Mouse (Mus musculus): ENCODE results near the gene AC153137.1. TPM values are rescaled to one million over a fixed set of nuclear protein-coding genes. Genes with fewer than 3 reads are reported as not detected.

The AC153137.1 gene
- polyA plus RNA-seq, 1 experiment from 2014 or later = not detected

- no peaks in the 10 kb centered on the region for H3K27me3 ChIP-seq (replicated peaks; ENCODE audit: control insufficient read depth, insufficient read depth, low read length)
- H3K36me3 ChIP-seq (ENCODE audit: control insufficient read depth, insufficient read depth, low read length) = no peaks in the 10 kb centered on the region
- no peak overlapping the region for H3K27ac ChIP-seq (ENCODE audit: low read depth)
- no peaks in the 10 kb centered on the region for H3K9me3 ChIP-seq (ENCODE audit: control insufficient read depth, low read length)
- no peak overlapping the region for H3K4me3 ChIP-seq (ENCODE audit: low read depth, low read length)
- ATAC-seq (replicated peaks; ENCODE audit: low FRiP score, low TSS enrichment, low read depth) (no peak), DNase-seq (ENCODE audit: low spot score) (no peak)
- no peaks in the 10 kb centered on the region for H3K4me1 ChIP-seq (replicated peaks; ENCODE audit: control insufficient read depth, insufficient read depth, low read length)
- H3K4me2 ChIP-seq (ENCODE audit: low read length) = no peak overlapping the region
- 81% methylated on average over 2 of the region's 2 CpGs for WGBS
- no peak overlapping the region for H3K9ac ChIP-seq (ENCODE audit: low read length)
Measured at GRCm38 (mm10) chr1:30930823-30931222, 46.9 kb downstream of the AC153137.1 start.

DNA sequence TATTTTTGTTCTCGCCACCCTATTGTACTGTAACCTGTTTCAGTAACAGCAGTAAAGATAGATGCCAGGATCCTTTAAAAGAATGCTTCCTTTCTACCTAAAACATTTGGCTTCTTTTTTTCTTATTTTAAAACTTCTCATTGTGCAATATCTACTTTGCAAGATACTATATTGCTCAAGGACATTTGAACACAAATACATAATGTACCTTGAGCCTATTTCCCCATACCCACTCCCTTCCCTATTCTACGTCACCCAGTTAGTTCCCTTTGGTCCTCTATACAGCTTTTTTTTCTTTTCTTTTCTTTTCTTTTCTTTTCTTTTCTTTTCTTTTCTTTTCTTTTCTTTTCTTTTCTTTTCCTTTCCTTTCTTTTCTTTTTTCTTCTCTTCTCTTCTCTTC, 47.6 kb downstream of the AC153137.1 start:
- Histone ChIP-seq H3K27ac (ENCODE audit: low read depth) (no peak overlapping the region), H3K9me3 (ENCODE audit: control insufficient read depth, low read length) (no peaks in the 10 kb centered on the region), H3K27me3 (replicated peaks; ENCODE audit: control insufficient read depth, insufficient read depth, low read length) (no peaks in the 10 kb centered on the region), H3K4me2 (ENCODE audit: low read length) (no peak overlapping the region), H3K9ac (ENCODE audit: low read length) (no peak overlapping the region), H3K36me3 (ENCODE audit: control insufficient read depth, insufficient read depth, low read length) (no peaks in the 10 kb centered on the region), H3K4me1 (replicated peaks; ENCODE audit: control insufficient read depth, insufficient read depth, low read length) (no peaks in the 10 kb centered on the region), H3K4me3 (ENCODE audit: low read depth, low read length) (no peak overlapping the region)
- 93% methylated on average over 2 of the region's 2 CpGs for WGBS
- ATAC-seq (replicated peaks; ENCODE audit: low FRiP score, low TSS enrichment, low read depth) (no peak), DNase-seq (ENCODE audit: low spot score) (no peak)

Other genes starting within 250 kb of the AC153137.1 start
- 41.6 and 51.5 TPM in 2 replicates for gene Phf3, start 104.0 kb downstream of the AC153137.1 start, polyA plus RNA-seq (2014; fragmentation: Nextera tagmentation; extraction: Ambion mirVana)
- not detected in 2 replicates for gene Lgsn, start 198.4 kb upstream of the AC153137.1 start, polyA plus RNA-seq (2014; fragmentation: Nextera tagmentation; extraction: Ambion mirVana)
- not detected in 2 replicates for gene 4931428L18Rik, start 244.7 kb upstream of the AC153137.1 start, polyA plus RNA-seq (2014; fragmentation: Nextera tagmentation; extraction: Ambion mirVana)
- not detected in 2 replicates for gene Pih1d3, start 244.9 kb upstream of the AC153137.1 start, polyA plus RNA-seq (2014; fragmentation: Nextera tagmentation; extraction: Ambion mirVana)

All from intestine, embryonic 14.5 days (tissue).